Mouse (Mus musculus): ENCODE results near the gene Vwa5b1.

Vwa5b1 gene

DNA sequence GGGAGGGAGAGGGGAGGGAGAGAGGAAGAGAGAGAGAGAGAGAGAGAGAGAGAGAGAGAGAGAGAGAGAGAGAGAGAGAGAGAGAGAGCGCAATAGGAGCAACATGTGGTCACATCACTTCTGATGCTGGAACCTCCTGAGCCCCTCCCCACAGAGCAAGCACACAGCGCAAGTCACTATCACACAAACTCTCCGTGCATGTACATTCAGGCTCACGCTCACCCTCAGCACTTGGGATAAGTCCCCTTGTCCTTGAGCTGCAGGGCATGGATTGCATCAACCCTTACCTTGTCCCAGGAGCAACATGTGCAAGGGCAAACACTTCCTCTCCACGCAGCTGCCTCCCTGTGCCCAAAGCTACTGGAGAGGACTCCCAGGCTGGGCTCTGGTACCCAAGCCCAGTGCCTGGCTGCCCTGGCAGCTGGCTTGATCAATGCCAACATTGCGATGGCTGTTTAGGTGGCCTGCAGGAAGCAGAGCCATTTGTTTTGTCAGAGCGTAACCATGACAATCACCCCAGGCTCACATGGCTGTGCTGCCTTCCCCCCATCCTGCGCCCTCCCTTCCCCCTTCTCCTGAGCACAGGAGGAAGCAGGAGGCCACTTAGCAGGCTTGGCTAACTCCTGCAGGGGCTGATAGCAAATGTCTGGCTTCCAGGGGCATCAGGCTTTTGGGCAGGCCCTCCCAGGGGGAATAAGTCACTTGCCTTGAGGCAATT lies at the start of gene Vwa5b1:
TSS of gene Vwa5b1 (minus strand) at position 457 of the 718 bp plus-strand sequence.
- DNase-seq (ENCODE audit: low spot score in 2 of 2), result no peak

DNA sequence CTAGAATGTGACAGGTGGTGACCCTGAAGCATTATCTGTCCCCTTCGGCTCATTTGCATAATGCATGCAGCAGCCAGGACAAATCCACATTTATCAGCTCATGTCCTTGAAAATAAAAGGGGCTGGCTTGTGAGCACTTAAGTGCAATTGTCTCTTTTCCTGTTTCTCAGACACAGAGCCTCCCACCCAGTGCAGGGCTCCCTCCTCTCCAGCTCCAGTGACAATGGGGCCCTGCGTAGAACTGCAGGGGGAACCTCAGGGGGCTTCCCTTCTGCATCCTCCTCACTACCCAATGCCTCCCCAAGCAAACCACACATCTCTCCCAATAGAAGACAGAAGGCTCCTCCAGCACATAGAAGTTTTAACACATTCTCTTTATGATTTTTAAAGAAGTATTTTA lies 47.1 kb upstream of the Vwa5b1 start:
- no peak for DNase-seq (ENCODE audit: low spot score in 2 of 2)

DNA sequence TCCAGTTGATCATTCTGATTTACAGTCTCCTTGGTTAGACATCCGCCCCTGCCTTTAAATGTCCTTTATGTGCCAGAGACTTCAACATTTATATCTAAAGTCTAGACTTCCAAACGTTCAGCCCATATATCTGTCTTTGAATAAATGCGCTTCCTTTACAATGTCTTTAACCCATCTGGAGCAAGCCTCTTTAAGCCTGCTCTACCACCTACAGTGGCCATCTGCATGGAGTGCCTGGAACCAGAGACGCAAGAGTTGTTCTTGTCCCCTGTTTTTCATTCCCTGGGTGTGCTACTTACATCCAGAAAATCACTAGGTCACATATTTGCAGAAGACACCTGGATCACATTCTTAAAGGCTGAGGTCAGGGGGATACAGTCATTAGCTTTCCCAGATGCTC lies 44.4 kb upstream of the Vwa5b1 start:
- no peak for DNase-seq (ENCODE audit: low spot score in 2 of 2)

DNA sequence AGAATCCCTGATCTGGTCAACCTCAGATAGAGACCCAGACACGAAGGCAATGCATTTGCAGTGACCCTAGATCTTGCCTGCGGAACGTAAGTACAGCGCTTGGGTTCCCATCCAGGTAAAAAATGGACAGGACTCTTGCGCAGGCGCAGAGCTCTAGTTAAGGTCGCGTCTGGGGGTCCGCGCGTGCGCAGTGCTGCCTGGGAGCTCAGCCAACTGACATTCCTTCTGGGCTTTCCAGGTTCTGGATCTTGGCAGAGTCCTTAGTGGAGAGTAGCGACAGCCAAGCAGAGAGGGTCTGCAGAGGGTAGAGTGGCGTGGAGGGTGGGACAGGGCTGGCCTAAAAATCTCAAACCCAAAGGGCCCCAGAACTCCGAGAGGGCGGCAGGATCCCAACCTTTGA lies 41.9 kb upstream of the Vwa5b1 start:
- no peak for DNase-seq (ENCODE audit: low spot score in 2 of 2)

DNA sequence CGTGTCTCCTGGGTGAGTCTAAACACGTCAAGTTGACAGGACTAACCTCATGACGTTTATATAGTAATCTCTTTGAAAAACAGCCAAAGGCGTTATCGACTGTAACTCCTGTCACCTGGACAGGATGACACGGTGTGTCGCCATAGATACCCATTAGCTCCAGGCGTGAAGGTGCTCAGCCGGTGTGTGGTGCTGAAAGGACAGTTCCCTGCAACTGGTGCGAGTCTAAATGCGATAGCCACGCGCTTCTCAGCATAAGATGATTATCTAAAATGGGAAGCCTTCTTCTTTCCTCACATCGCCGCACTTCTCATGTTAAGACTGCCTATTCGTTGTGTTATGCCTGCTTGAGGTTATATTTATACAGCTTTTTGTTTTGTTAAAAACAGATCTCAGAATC lies 40.8 kb upstream of the Vwa5b1 start:
- DNase-seq (ENCODE audit: low spot score in 2 of 2), result no peak

DNA sequence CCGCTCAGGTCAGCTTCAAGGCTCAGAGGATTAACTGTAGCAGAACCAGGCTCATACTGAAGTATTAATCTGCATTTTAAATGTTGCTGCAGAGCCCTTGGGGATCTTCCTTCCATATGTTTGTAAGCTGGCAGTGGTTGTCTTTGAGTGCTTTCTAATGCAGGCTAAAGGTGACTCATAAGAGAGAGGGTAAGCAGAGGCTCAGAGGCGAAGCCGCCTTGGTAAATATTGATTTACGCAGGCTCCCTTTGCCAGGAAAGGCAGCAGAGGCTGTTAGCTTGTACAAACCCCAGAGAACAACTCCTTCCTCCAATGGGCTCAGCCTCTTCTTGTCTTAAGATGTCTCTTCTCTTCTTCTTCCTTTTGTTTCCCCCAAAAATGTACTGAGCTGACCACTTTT lies 36.5 kb upstream of the Vwa5b1 start:
- no peak for DNase-seq (ENCODE audit: low spot score in 2 of 2)

DNA sequence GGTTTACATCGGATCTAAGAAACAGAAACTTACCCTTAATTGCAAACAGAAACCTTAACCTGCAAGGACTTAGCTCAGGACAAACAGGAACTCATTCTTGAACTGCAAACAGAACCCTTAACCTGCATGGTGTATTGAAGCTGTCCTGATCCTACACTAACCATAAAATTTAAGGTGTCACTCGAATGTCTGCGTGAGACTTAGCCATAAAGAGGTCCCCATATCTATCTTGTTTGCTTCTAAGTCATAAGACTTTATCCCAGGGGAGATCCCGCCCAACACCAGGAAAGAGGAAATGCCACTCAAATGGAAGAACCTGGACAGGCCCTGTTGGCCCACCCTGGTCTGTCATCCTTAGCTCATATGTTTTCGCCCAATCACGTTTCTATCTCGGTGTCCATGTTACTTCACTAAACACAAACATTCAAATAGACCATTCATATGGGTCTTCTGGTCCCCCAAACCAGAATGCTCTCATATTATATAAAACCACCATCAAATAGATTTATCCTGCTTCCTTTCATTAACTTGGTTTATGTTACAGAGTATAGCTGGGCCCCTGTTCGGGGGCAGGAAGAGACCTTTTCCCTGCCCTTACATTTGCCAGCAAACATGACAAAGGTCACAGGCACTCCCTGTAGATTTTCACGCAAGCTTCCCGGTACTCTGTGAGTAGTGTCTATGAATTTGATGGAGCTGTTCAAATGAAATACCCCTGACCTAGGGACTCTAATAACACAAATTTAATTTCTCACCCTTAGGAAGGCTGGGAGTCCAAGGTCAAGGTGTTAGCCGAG lies 34.6 kb upstream of the Vwa5b1 start:
- DNase-seq (ENCODE audit: low spot score in 2 of 2), result no peak

DNA sequence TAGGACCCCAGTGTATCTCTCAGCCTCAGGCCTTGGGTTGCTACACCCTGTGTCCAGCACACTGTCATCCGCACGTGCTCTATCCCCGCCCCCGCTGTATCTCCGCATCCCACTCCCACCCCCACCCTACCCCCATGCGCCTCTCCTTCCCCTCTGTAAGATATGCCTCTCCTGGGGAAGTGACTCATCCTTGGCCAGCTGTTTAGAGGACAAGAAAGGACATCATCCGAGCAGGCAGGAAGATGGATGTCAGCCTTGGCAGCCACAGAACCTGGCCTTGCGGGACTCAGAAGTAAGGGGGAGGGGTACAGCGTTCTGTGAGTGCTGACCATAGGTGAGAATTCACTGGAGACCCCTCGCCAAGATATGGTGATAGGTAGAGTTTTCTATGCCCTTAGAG lies 30.8 kb upstream of the Vwa5b1 start:
- no peak for DNase-seq (ENCODE audit: low spot score in 2 of 2)

DNA sequence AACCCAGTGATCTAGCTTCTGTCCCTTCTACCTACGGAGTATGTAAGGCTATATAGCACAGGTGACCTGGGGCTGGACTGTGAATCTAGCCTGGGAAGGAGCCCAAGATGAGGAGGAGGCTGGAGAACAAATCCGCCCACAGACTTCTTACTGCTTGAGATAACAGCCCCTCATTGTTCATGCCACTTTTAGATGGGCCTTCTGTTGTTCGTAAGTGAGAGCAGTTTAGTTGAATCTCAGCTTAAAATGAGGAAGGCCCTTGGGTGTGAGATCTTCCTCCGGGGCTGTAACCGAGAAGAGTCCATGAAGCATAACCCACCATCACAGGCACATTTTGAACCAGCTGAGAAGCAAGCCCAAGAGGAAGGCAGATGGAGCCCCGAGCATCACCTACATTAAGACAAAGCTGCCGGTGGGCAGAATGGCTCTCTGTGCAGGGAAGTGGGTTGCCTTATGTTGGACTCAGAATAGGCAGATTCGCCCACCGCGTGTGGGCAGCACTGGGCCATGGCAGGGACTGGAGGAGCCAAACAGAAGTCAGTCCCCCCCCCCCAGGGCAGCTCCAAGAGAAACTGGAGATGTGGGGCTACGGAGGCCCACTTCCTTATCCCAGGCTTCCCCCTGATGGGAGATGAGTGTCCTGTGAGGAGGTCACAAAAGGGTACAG lies 24.4 kb upstream of the Vwa5b1 start:
- no peak for DNase-seq (ENCODE audit: low spot score in 2 of 2)

DNA sequence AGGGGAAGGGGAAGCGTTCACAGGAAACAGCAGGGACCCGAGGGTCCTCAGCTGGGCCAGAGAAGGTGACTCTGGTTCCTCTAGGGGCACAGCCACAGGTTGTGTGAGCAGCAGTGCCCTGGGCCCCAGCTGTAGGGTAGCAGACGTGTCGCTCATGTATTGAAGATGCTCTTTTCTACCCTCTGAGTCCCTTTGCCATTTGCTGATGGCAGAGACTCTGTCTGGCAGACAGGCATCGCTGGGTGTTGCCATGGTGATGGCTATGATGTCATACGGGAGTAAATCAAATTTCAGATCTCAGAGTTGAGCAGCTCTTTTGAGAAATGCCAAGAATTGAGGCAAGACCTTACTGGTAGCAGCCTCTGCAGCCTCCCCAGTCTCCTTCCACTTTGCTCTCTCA lies 17.4 kb upstream of the Vwa5b1 start:
- DNase-seq (ENCODE audit: low spot score in 2 of 2), result no peak

DNA sequence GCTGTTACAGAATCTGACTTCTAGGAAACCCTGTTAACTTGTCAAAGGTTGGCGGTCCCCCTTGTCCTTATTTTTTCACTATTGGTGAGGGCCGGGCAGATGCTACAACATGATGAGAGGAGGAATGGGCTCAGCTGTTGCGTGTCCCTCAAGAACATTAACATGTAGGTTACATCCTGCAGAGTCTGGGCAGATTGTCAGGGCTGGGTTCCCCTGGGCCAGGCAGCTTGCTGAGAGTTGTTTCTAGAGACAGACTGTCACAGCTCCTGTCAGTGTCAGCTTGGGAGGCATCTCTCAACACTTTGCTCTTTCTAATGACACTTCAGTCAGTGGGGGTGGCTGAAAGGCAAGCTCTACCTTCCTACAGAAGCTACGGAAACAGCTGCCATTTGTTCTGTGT lies 16.2 kb upstream of the Vwa5b1 start:
- no peak for DNase-seq (ENCODE audit: low spot score in 2 of 2)

DNA sequence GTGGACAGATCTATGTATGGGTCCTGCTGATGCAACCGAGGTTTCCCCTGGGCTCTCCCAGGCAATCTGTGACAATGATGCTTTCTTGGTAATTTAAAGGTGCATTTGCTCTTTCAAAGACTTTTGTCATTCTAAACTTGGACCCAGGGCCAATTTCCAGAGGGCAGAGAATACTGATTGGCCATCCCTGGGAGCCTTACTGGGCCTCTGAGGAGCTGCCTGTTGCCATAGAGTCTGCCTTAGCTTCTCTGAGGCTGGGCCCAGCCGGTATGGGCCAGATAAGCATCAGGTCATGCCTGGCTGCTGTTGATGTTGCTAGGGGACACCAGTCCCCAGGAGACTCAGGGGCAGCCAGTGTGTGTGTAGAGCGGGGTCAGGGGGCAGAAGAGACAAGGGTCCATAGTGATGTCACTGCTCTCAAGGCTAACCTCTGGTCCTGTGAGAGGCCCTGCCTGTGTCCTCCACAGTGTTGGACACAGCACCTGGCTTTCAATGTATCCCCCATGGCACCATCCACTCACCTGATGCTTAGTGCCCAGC lies 12.5 kb upstream of the Vwa5b1 start:
- DNase-seq (ENCODE audit: low spot score in 2 of 2), result no peak

DNA sequence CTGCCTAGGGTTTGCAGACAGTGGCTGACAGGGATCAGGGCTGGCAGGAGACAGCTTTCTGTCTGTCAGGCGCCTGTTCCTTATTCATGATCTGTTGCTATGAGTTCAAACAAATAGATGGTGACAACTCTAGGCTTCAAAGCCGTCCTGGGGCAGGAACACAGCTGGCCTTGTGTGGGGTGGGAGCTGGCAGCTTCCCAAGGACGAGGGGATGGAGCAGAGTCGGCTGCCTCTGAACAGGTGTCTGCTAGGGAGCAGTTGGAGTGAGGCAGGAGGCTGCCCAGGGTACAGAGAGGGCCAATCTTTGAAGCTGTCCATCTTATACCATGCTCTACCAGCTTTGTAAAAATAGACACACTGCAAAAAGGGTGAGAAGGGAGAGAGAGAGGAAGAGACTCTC lies 6.6 kb upstream of the Vwa5b1 start:
- DNase-seq (ENCODE audit: low spot score in 2 of 2), result no peak

DNA sequence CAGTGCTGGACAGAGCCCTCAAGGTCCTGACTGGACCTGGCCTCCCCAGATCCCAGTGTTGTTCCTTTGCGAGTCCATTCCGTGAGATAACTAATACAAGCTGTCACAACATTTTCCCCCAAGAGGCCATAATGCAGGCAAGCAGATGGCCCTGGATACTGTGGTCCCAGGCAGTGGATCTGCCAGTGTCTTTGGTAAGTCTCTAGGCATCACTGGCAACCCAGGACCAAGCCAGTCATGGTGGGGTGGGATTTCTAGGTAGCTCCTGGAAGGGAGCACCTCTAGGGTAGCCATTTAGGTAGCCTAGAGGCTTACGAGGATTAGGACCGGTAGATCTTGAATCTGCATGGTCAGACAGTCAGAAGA lies 445 bp upstream of the Vwa5b1 start:
- no peak for DNase-seq (ENCODE audit: low spot score in 2 of 2)

DNA sequence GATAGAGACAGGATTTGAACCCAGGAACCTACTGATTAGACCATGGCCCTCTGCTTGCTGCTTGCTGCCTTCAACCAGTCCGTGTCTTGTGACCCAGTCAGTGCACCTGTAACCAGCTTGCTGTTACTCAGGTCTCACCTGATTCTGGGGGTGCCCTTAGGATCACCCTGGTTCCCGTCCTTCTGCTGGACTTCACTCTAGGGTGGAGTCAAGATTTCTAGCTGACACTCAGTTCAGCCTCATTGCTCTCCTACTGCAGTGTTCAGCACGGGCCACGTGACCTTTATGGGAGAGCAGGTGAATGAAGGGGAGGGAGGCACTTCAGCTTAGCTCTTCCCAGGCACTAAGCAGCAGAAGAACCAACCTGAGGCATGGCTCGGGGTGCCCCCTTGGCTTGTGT lies 7.4 kb downstream of the Vwa5b1 start:
- no peak for DNase-seq (ENCODE audit: low spot score in 2 of 2)

DNA sequence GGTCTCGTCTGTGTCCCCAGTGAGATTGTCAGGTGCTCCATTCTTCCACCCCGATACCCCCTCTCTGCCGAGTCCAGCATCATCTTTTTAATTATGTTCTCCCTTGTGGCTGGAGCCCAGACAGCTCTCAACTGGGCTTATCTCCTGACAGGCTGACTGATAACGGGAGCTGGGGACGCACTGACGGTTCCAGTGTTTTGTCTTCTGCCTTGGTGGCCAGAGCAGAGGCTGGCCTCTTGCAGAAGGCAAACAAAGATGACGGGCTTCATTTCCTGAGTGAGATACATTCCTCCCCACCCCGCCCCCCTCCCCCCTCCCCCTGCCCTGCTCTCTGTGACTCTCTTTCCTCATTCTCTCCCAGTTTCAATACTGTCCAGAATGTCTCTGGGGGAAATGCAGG lies 21.2 kb downstream of the Vwa5b1 start:
- no peak for DNase-seq (ENCODE audit: low spot score in 2 of 2)

DNA sequence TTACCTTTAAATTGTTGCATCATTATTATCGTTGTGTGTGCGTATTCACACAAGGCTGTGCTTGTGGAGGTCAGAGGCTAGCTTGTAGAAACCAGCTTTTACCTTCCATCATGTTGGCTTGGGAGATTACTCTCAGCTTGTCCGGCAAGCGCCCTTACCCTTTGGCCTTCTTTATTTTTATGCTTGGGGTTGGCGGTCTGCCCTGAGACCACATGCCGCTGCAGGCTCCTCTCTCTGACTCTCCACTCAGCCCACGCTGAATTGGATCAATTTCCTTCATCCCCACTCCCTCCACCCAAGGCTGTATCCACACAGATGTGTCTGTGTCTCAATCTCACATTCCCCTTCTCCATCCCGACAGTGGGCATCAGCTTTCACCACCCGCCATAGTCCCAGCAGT lies 33.8 kb downstream of the Vwa5b1 start:
- DNase-seq (ENCODE audit: low spot score in 2 of 2), result no peak

DNA sequence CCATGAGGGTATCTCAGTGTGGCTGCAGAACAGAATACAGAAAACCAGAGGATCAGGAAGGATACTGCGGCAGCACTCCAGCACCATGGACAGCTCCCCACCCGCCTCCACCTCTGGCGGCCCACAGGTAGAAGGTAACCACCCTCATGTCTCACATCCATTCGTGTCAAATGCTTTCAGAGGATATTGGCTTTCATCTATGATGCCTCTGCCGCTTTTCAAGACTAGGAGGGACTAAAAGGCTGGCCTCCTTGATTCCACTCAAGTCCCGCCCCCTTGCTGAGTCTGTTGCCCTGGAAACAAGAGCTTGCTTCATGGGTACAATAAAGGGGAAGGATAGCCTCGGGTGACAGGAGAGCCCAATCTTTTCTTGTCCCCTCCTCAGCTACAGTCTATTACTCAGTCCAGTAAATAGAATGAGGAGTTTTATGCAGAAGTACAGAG lies 37.8 kb downstream of the Vwa5b1 start:
- DNase-seq (ENCODE audit: low spot score in 2 of 2), result no peak

DNA sequence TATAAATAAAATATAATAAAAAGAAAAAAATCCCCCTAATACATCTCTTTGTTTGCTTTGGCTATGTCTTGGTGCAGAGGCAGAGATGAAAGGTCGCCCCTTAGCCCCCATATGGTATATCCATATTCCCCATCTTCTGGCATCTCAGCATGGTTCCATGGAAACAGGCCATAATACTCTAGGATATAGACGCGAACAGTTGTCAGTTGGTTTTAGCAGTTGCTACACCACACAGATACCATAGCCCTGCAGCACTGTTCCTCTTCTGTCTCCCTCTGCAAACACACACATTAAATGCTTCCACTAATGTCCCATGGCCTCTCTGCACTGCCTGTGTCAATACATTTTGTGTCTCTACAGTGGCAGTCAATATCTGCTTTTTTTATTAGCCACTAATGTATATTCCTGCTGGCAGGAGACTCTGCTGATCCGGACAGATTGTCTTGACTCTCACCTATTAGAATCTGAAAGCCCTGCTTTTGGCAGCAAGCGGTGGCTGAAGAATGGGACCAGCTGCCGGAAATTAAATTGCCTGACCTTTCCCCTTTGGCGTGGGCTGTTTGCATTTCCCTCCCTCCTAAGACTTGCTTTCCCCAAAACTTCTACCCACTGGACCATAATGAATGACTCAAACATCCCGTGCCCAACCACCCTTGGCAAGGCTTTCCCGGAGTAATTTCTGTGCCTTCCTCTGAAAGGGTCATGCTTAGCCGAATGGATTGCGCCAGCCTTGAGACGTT lies 39.1 kb downstream of the Vwa5b1 start:
- DNase-seq (ENCODE audit: low spot score in 2 of 2), result no peak

DNA sequence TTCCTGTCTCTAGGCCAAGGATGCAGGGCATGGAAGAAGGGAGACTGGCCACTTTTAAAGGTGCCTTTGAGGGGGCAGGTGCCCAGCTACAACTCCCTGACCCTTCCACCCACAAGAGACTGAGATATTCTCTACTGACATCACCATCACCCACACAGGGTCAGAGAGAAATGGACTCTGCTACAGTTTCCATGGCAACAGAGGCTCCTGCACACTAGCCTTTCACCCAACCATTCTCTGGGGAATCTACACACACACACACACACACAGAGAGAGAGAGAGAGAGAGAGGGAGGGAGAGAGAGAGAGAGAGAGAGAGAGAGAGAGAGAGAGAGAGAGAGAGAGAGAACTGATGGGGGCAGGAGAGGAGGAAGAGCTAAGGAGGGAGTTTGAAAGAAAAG lies 50.7 kb downstream of the Vwa5b1 start:
- no peak for DNase-seq (ENCODE audit: low spot score in 2 of 2)

DNA sequence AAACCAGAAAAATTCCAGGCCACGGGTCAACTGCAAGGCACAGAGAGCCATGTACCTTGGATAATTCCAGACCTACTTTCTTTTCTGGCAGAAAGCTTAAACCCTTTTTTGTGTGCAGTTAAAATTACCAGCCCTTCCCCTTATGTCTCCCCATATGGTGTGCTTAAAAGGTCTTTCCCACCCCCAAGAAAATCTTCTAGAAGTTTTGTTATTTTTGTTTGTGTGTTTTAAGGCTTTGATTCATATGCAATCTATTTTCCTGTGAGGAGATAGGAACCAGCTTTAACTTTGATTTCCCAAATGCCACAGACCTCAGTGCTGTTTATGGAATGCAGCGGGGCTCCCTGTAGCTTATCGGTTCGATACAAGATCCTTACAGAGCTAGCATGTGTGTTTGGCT lies 53.2 kb downstream of the Vwa5b1 start:
- DNase-seq (ENCODE audit: low spot score in 2 of 2), result no peak

DNA sequence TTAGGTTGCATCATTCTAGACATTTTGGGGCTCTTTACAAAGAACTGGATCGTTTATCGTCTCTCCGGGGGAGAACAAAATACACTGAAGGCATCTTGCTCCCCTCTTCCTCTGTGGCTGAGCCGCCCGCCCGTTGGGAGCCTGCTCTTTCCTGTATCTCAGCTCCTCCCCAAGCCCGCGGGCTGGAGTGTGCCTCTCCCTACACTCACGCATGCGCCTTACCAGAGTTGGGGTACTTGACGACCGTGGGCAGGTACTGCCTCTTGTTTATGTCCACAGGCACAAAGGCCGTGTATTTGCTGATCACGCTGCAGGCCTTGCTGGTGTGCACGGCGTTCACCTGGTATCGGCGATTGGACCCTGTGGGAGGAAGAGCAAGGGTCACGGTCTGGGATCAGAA lies 57.3 kb downstream of the Vwa5b1 start:
- no peak for DNase-seq (ENCODE audit: low spot score in 2 of 2)
